Mouse (Mus musculus) megakaryocyte, embryonic 14.5 days (primary cell): Measurements from ENCODE around the gene Olfr573-ps1. TPM values are rescaled to one million over a fixed set of nuclear protein-coding genes. Genes with fewer than 3 reads are reported as not detected.

Experiments
- H3K27me3 ChIP-seq: replicated peaks from 2 replicates; pipeline ENCODE3; 2012; ENCODE audit warnings: inconsistent platforms
- H3K36me3 ChIP-seq: replicated peaks from 2 replicates; pipeline ENCODE3; 2012; ENCODE audit warnings: low read length, inconsistent platforms, mixed read lengths
- H3K4me1 ChIP-seq: 2 replicates; pipeline ENCODE4 v1.6.1; 2012; ENCODE audit warnings: inconsistent platforms
- H3K4me3 ChIP-seq: replicated peaks from 2 replicates; pipeline ENCODE3; 2012; ENCODE audit warnings: moderate library complexity, mild to moderate bottlenecking, inconsistent platforms
- H3K9me3 ChIP-seq: 2 replicates; pipeline ENCODE4 v1.6.1; 2012; ENCODE audit warnings: inconsistent platforms
- FLI1 ChIP-seq: IDR thresholded peaks from 2 replicates; pipeline ENCODE4 v1.6.1; 2012; ENCODE audit warnings: low read length, inconsistent platforms, mixed read lengths
- GATA1 ChIP-seq: IDR thresholded peaks from 3 replicates; pipeline ENCODE4 v1.6.1; 2012; ENCODE audit warnings: mixed read lengths, low read length, inconsistent platforms, borderline replicate concordance
- polyA plus RNA-seq: library from polyadenylated mRNA; stranded (reverse); fragments of >175 nt; gene quantifications from 2 replicates; pipeline ENCODE4 v1.2.3, GENCODE M21; 2012; ENCODE audit warnings: low replicate concordance; ENCODE audit not compliant: insufficient read depth

The Olfr573-ps1 gene
- polyA plus RNA-seq, 1 experiment: not detected

DNA sequence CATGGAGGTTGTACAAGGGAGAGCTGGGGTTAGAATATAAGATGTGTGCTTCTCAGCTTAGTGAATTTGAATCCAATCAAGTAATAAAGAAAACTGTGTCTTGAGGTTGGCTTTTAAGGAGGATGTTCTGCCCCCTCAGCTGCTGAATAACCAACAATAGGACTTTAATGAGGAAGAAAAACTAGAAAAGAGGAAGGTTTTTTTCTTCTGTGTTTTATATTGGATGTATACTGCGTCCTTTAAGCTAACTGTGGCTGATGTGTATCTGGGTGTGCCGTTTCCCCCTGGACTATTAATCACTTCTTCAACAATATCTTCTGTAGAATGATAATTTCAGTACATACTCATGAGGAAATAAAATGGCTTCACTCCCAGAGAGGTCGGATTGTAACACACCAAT lies 15.3 kb downstream of the Olfr573-ps1 start:
- TF ChIP-seq FLI1: no peak
- no peak for TF ChIP-seq GATA1
- no peaks in the 10 kb centered on the region for H3K27me3 ChIP-seq
- no peak overlapping the region for H3K4me3 ChIP-seq
- no peaks in the 10 kb centered on the region for H3K9me3 ChIP-seq
- H3K36me3 ChIP-seq: no peaks in the 10 kb centered on the region
- no peaks in the 10 kb centered on the region for H3K4me1 ChIP-seq

DNA sequence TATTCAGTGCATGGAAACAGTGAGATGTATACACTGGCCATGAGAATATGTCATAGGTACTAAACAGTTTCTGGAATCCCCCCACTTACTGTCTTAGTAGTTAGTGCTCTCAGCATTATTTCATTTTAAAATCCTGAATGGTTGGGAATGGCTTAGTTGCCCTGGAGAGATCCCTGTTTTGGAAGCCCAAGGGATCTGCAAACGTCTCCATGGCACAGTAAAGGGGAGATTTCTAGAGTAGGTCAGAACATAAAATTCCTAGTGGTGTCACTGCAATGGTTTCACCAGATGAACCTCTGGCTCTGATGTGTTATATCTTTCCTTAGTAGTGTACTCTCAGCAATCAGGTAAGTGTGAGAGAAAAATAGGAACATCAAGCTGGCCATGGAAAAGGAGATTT lies 18.3 kb downstream of the Olfr573-ps1 start, which contains the start of gene Olfr572:
Gene Olfr572 (plus strand): TSS at position 301 of the 400 bp plus-strand sequence.
- Histone ChIP-seq H3K4me1 (no peaks in the 10 kb centered on the region), H3K36me3 (no peaks in the 10 kb centered on the region), H3K9me3 (no peaks in the 10 kb centered on the region), H3K27me3 (no peaks in the 10 kb centered on the region), H3K4me3 (no peak within 1 kb of the TSS)
- TF ChIP-seq GATA1 (no peak), FLI1 (no peak)

DNA sequence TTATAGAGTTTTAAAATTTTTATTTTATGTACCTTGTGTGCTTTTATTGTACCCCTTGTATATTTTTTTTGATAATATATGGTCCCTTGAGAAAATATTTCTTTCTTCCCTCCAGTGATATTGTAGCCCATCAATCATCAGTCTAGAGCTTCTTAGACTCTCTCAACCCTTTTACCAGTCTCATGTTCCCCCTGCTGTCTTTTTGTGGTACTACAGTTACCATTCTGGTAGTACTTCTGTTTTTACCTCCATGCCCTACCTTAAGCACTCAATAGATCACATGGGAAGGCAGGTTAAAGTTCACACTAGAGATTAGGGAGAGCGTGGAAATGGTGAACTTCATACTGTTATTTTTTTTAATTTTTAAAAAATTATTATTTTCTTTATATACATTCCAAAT lies 22.7 kb downstream of the Olfr573-ps1 start:
- Histone ChIP-seq H3K4me1 (no peaks in the 10 kb centered on the region), H3K27me3 (no peaks in the 10 kb centered on the region), H3K9me3 (no peaks in the 10 kb centered on the region), H3K36me3 (no peaks in the 10 kb centered on the region), H3K4me3 (no peak overlapping the region)
- TF ChIP-seq GATA1 (no peak), FLI1 (no peak)

DNA sequence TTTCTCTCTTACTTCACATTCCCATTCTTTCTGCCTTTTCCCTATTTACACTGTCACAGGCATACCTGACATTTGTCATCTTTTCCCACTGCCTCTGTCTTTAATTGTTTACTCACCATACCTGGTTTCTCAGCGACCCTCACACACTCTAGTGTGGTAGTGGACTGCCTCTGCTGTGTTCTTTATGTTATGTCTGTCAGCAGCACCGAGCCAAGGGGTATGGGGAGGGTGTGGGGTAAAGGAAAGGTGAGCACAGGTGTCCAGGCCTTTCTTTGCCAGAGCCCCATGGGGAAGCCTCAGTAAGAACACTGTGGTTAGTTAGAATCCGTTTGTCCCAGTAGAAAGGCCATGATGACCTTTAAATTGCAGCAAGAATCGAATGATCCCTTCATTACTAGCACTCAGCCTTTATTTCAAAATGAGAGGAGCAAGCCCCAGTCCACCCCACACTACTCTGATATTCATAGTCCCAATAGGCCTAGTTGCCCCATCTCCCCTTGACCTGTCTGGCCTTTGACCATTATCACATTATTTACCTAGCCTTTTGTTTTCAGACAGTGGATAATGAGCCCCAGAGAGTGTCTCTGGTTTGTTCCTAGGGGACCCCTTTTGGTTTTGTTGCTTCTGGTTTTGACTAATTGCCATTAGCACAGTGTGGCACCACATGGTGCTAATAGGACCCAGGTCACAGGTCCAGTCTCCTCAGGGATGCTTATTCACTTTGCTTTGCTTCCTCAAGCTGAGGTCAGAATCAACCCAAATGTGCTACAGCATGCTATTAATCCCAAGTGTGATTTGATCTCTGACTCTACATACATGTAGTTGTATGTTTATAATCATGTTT lies 25.1 kb downstream of the Olfr573-ps1 start, which contains the start of gene Olfr571:
Gene Olfr571 (minus strand): TSS at position 505 of the 844 bp plus-strand sequence.
- H3K9me3 ChIP-seq: no peaks in the 10 kb centered on the region
- no peak within 1 kb of the TSS for H3K4me3 ChIP-seq
- no peaks in the 10 kb centered on the region for H3K36me3 ChIP-seq
- TF ChIP-seq FLI1 (no peak), GATA1 (no peak)
- no peaks in the 10 kb centered on the region for H3K27me3 ChIP-seq
- no peaks in the 10 kb centered on the region for H3K4me1 ChIP-seq

DNA sequence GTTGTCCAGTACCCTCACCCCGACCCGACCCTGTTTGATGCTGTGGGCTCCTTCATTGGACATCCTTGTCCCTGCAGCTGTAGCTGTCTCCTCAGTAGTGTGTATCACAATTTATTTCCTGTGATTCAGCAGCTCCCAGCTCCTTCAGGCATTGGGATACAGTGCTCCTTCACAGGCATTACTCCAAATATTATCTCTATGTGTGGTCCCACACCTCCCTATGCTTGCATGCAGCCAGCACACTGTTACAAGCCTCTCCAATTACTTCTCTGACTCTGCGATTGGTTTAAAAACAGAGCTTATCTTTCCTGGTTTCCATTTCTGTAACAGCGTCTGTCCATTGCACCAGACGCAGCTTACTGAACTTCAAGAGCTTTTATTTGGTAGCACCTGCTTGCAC lies 26.0 kb downstream of the Olfr573-ps1 start:
- no peak overlapping the region for H3K4me3 ChIP-seq
- no peaks in the 10 kb centered on the region for H3K9me3 ChIP-seq
- H3K27me3 ChIP-seq: no peaks in the 10 kb centered on the region
- H3K36me3 ChIP-seq: no peaks in the 10 kb centered on the region
- TF ChIP-seq FLI1: no peak
- TF ChIP-seq GATA1: no peak
- H3K4me1 ChIP-seq: no peaks in the 10 kb centered on the region

DNA sequence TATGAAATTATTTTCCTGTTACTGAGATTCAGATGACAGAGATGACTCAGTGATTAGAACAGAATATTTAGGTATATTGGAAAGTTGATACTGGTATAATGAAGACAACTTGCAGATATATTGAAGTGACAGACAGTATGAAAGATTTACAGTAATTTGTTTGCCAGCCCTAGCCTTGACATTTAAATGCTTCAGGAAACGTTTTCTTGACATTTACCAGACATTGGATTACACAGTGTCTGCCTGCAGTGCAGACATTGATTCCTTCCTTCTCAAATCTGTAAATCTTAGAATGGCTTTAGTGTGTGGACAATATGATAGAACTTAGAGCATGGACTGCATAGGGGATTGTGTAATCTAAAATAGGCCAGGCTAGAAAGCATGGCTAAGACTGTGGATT lies 27.1 kb downstream of the Olfr573-ps1 start:
- Histone ChIP-seq H3K4me3 (no peak overlapping the region), H3K27me3 (no peaks in the 10 kb centered on the region), H3K36me3 (no peaks in the 10 kb centered on the region), H3K4me1 (no peaks in the 10 kb centered on the region), H3K9me3 (no peaks in the 10 kb centered on the region)
- TF ChIP-seq FLI1 (no peak), GATA1 (no peak)

Other genes with a start within 250 kb of the Olfr573-ps1 start
- not detected in 2 replicates for gene Olfr557, start 246.7 kb downstream of the Olfr573-ps1 start, polyA plus RNA-seq
- not detected in 2 replicates for gene Olfr558, start 240.4 kb downstream of the Olfr573-ps1 start, polyA plus RNA-seq
- gene Olfr33, start 223.5 kb downstream of the Olfr573-ps1 start, polyA plus RNA-seq: not detected in 2 replicates
- gene Olfr559, start 215.1 kb downstream of the Olfr573-ps1 start, polyA plus RNA-seq: not detected in 2 replicates
- gene Olfr560, start 183.2 kb downstream of the Olfr573-ps1 start, polyA plus RNA-seq: 0.17 TPM in 1 of 2 replicates, not detected in the other
- not detected in 2 replicates for gene Olfr78, start 183.1 kb downstream of the Olfr573-ps1 start, polyA plus RNA-seq
- gene Olfr561, start 171.4 kb downstream of the Olfr573-ps1 start, polyA plus RNA-seq: not detected in 2 replicates
- not detected in 2 replicates for gene Olfr564, start 139.1 kb downstream of the Olfr573-ps1 start, polyA plus RNA-seq
- gene Olfr566, start 83.8 kb downstream of the Olfr573-ps1 start, polyA plus RNA-seq: not detected in 2 replicates
- not detected in 2 replicates for gene Olfr568, start 65.5 kb downstream of the Olfr573-ps1 start, polyA plus RNA-seq
- gene Olfr569, start 51.7 kb downstream of the Olfr573-ps1 start, polyA plus RNA-seq: not detected in 2 replicates
- gene Olfr570, start 48.0 kb downstream of the Olfr573-ps1 start, polyA plus RNA-seq: not detected in 2 replicates
- gene Olfr571, start 25.0 kb downstream of the Olfr573-ps1 start, polyA plus RNA-seq: not detected in 2 replicates
- gene Olfr572, start 18.2 kb downstream of the Olfr573-ps1 start, polyA plus RNA-seq: not detected in 2 replicates
- gene Olfr574, start 5.9 kb upstream of the Olfr573-ps1 start, polyA plus RNA-seq: not detected in 2 replicates
- not detected in 2 replicates for gene Olfr575, start 16.2 kb upstream of the Olfr573-ps1 start, polyA plus RNA-seq
- gene Olfr576, start 20.1 kb upstream of the Olfr573-ps1 start, polyA plus RNA-seq: not detected in 2 replicates
- gene Olfr577, start 33.4 kb upstream of the Olfr573-ps1 start, polyA plus RNA-seq: not detected in 2 replicates
- not detected in 2 replicates for gene Olfr578, start 46.7 kb upstream of the Olfr573-ps1 start, polyA plus RNA-seq
- gene Olfr582, start 95.4 kb upstream of the Olfr573-ps1 start, polyA plus RNA-seq: not detected in 2 replicates
- not detected in 2 replicates for gene Olfr583, start 108.7 kb upstream of the Olfr573-ps1 start, polyA plus RNA-seq
- not detected in 2 replicates for gene Olfr584, start 139.3 kb upstream of the Olfr573-ps1 start, polyA plus RNA-seq
- gene Olfr585, start 155.1 kb upstream of the Olfr573-ps1 start, polyA plus RNA-seq: not detected in 2 replicates
- not detected in 2 replicates for gene Olfr586, start 183.1 kb upstream of the Olfr573-ps1 start, polyA plus RNA-seq
- gene Olfr588-ps1, start 198.3 kb upstream of the Olfr573-ps1 start, polyA plus RNA-seq: not detected in 2 replicates
- not detected in 2 replicates for gene Olfr589, start 213.8 kb upstream of the Olfr573-ps1 start, polyA plus RNA-seq
- gene Olfr591, start 235.8 kb upstream of the Olfr573-ps1 start, polyA plus RNA-seq: 2.6 TPM in 1 of 2 replicates, not detected in the other
- gene Olfr592, start 242.2 kb upstream of the Olfr573-ps1 start, polyA plus RNA-seq: not detected in 2 replicates